Mouse (Mus musculus): ENCODE measurements at regions not wholly inside any gene's neighbourhood (a gene's known extent, or its start where the extent isn't known, plus 50 kb on each side); places are given as distances from the start of the nearest gene placed in this dataset.

DNA sequence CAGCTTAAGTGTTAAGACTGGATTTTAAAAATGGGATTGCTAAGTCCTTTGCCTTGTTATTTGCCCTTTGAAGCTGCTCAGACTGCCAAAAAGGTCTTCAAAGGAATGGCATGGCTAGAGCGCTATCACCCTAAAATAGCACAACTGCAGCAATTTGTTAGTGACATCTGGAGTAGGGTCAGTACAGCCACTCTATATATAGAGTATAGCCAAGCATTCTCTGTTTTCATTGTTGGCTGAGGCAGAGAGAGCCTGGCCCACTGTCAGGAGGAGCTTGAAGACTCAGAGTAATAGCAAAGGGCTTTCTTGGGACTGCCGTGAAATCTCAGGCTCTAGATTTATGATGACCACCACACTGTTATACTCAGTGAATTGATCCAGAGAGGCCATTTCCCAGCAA, 90.6 kb upstream of the Usp47 start:
- TF ChIP-seq POU5F1 (IDR thresholded peaks at IDR 0.05; ENCODE audit: borderline replicate concordance, low read length) = no peak
- no peak for TF ChIP-seq NANOG (IDR thresholded peaks at IDR 0.05; ENCODE audit: borderline replicate concordance, low read length)
- no peak for TF ChIP-seq CTCF (conservative IDR thresholded peaks at IDR 0.05; ENCODE audit: low read length)
- Histone ChIP-seq H3K27me3 (ENCODE audit: insufficient read depth, low read length) (no peaks in the 10 kb centered on the region), H3K9me3 (ENCODE audit: low read length) (no peaks in the 10 kb centered on the region), H3K4me1 (replicated peaks; ENCODE audit: low read depth, low read length) (no peaks in the 10 kb centered on the region), H3K4me3 (replicated peaks; ENCODE audit: low read length) (no peak overlapping the region), H3K36me3 (ENCODE audit: insufficient read depth, low read length) (no peaks in the 10 kb centered on the region)

- Histone ChIP-seq H3K4me1 (replicated peaks; ENCODE audit: low read depth, low read length) (no peaks in the 10 kb centered on the region), H3K4me3 (replicated peaks; ENCODE audit: low read length) (no peak overlapping the region), H3K36me3 (ENCODE audit: insufficient read depth, low read length) (no peaks in the 10 kb centered on the region), H3K27me3 (ENCODE audit: insufficient read depth, low read length) (no peaks in the 10 kb centered on the region; the same call in 1 of the 2 replicates), H3K9me3 (ENCODE audit: low read length) (no peaks in the 10 kb centered on the region)
- no peak for TF ChIP-seq NANOG (IDR thresholded peaks at IDR 0.05; ENCODE audit: borderline replicate concordance, low read length)
Measured at GRCm38 (mm10) chr7:111919961-111920360, 103.3 kb upstream of the Usp47 start.

- Histone ChIP-seq H3K9me3 (ENCODE audit: low read length) (0 out of 2 replicates have a peak, but pooled peaks cover 5% of the 10 kb centered on the region), H3K4me1 (replicated peaks; ENCODE audit: low read depth, low read length) (no peaks in the 10 kb centered on the region), H3K4me3 (replicated peaks; ENCODE audit: low read length) (no peak overlapping the region), H3K27me3 (ENCODE audit: insufficient read depth, low read length) (no peaks in the 10 kb centered on the region), H3K36me3 (ENCODE audit: insufficient read depth, low read length) (no peaks in the 10 kb centered on the region)
- TF ChIP-seq POU5F1 (IDR thresholded peaks at IDR 0.05; ENCODE audit: borderline replicate concordance, low read length) (no peak), CTCF (conservative IDR thresholded peaks at IDR 0.05; ENCODE audit: low read length) (no peak), NANOG (IDR thresholded peaks at IDR 0.05; ENCODE audit: borderline replicate concordance, low read length) (no peak)
Measured at GRCm38 (mm10) chr7:111903741-111904231, 119.5 kb upstream of the Usp47 start.

GRCm38 (mm10) chr7:111897016-111897415, 117.2 kb upstream of the Galnt18 start:
- TF ChIP-seq POU5F1 (IDR thresholded peaks at IDR 0.05; ENCODE audit: borderline replicate concordance, low read length) (no peak), NANOG (IDR thresholded peaks at IDR 0.05; ENCODE audit: borderline replicate concordance, low read length) (no peak), CTCF (conservative IDR thresholded peaks at IDR 0.05; ENCODE audit: low read length) (no peak)
- no peaks in the 10 kb centered on the region for H3K27me3 ChIP-seq (ENCODE audit: insufficient read depth, low read length)
- no peak overlapping the region for H3K4me3 ChIP-seq (replicated peaks; ENCODE audit: low read length)
- peaks cover 13% of the 10 kb centered on the region for H3K9me3 ChIP-seq (ENCODE audit: low read length)
- no peaks in the 10 kb centered on the region for H3K36me3 ChIP-seq (ENCODE audit: insufficient read depth, low read length)
- no peaks in the 10 kb centered on the region for H3K4me1 ChIP-seq (replicated peaks; ENCODE audit: low read depth, low read length)

GRCm38 (mm10) chr7:111896255-111896654, 116.5 kb upstream of the Galnt18 start:
- peaks cover 9% of the 10 kb centered on the region for H3K9me3 ChIP-seq (ENCODE audit: low read length)
- no peak overlapping the region for H3K4me3 ChIP-seq (replicated peaks; ENCODE audit: low read length)
- no peaks in the 10 kb centered on the region for H3K4me1 ChIP-seq (replicated peaks; ENCODE audit: low read depth, low read length)
- no peaks in the 10 kb centered on the region for H3K27me3 ChIP-seq (ENCODE audit: insufficient read depth, low read length)
- TF ChIP-seq NANOG (IDR thresholded peaks at IDR 0.05; ENCODE audit: borderline replicate concordance, low read length) (no peak), CTCF (conservative IDR thresholded peaks at IDR 0.05; ENCODE audit: low read length) (no peak), POU5F1 (IDR thresholded peaks at IDR 0.05; ENCODE audit: borderline replicate concordance, low read length) (no peak)
- no peaks in the 10 kb centered on the region for H3K36me3 ChIP-seq (ENCODE audit: insufficient read depth, low read length)

DNA sequence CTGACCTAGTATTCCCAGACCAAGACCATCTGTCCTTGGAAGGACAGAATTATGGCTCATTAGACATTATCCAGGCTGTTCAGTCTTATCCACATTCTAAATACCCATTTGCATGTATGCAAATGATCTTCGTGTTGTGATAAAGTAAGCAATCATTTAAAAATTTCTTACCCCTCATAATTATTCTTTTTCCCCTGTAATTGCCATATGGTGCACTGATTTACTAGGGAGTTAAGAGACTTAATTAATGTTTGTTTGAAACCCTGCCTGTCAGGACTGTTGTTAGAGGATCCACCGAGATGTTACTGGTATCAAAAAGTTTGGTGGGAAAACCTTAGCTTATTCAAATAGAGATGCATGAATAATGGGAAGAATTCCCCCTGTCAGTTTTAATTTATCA, 103.2 kb upstream of the Galnt18 start:
- TF ChIP-seq CTCF (conservative IDR thresholded peaks at IDR 0.05; ENCODE audit: low read length) = no peak
- no peak for TF ChIP-seq POU5F1 (IDR thresholded peaks at IDR 0.05; ENCODE audit: borderline replicate concordance, low read length)
- no peak for TF ChIP-seq NANOG (IDR thresholded peaks at IDR 0.05; ENCODE audit: borderline replicate concordance, low read length)
- H3K27me3 ChIP-seq (ENCODE audit: insufficient read depth, low read length) = no peaks in the 10 kb centered on the region
- no peaks in the 10 kb centered on the region for H3K36me3 ChIP-seq (ENCODE audit: insufficient read depth, low read length)
- H3K4me1 ChIP-seq (replicated peaks; ENCODE audit: low read depth, low read length) = no peaks in the 10 kb centered on the region
- no peaks in the 10 kb centered on the region for H3K9me3 ChIP-seq (ENCODE audit: low read length)
- no peak overlapping the region for H3K4me3 ChIP-seq (replicated peaks; ENCODE audit: low read length)

DNA sequence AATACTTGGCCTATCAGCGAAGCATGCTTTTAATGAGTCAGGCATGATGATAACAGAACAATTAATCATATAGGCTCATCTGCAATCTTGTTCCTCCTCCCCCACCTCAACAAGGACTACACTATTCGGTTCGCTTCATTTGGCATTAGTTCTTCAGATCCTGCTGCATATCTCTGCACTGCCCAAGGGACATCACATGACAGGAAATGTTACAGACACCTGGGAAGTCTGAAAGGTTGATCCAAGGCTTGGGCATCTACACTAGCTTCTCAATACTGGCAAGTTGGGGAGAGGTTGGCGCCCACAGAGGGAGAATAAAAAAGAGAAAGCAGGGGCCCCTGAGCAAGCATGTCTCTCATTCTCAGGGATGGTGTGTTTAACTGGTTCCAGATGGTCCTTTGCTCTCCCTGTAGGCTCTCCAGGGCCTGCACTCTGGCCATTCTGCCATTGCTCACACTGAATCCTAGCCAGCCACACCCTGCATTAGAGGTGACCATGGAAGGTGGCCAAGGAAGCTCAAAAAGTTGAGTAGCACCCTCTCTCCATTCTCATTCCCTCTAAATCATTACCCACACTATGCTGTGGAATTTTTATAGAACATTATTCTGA, 100.4 kb upstream of the Galnt18 start:
- Histone ChIP-seq H3K36me3 (ENCODE audit: insufficient read depth, low read length) (no peaks in the 10 kb centered on the region), H3K27me3 (ENCODE audit: insufficient read depth, low read length) (no peaks in the 10 kb centered on the region), H3K9me3 (ENCODE audit: low read length) (no peaks in the 10 kb centered on the region), H3K4me3 (replicated peaks; ENCODE audit: low read length) (no peak overlapping the region), H3K4me1 (replicated peaks; ENCODE audit: low read depth, low read length) (no peaks in the 10 kb centered on the region)
- TF ChIP-seq POU5F1 (IDR thresholded peaks at IDR 0.05; ENCODE audit: borderline replicate concordance, low read length) (no peak), NANOG (IDR thresholded peaks at IDR 0.05; ENCODE audit: borderline replicate concordance, low read length) (no peak), CTCF (conservative IDR thresholded peaks at IDR 0.05; ENCODE audit: low read length) (no peak)

DNA sequence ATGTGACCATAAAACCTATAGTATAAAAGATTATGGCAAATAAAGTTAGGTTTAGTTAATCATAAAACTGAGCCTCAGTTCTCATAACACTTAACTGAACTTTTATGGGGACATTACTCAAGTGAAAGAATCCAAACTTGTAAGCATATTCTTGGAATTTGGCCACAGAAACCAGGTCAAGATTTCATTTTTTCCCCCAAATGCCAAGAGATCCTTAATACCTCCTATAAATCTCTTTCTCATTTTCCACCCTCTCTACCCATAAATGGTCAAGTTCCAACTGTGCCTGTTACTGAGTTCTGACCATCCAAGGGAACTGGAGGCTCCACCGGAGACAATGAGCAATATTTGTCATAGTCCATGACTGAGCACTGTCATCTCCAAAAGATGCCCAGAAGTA, 97.8 kb upstream of the Galnt18 start:
- H3K27me3 ChIP-seq (ENCODE audit: insufficient read depth, low read length) = no peaks in the 10 kb centered on the region
- no peak overlapping the region for H3K4me3 ChIP-seq (replicated peaks; ENCODE audit: low read length)
- H3K36me3 ChIP-seq (ENCODE audit: insufficient read depth, low read length) = no peaks in the 10 kb centered on the region
- no peaks in the 10 kb centered on the region for H3K9me3 ChIP-seq (ENCODE audit: low read length)
- no peak for TF ChIP-seq NANOG (IDR thresholded peaks at IDR 0.05; ENCODE audit: borderline replicate concordance, low read length)
- TF ChIP-seq POU5F1 (IDR thresholded peaks at IDR 0.05; ENCODE audit: borderline replicate concordance, low read length) = no peak
- TF ChIP-seq CTCF (conservative IDR thresholded peaks at IDR 0.05; ENCODE audit: low read length) = no peak
- no peaks in the 10 kb centered on the region for H3K4me1 ChIP-seq (replicated peaks; ENCODE audit: low read depth, low read length)

DNA sequence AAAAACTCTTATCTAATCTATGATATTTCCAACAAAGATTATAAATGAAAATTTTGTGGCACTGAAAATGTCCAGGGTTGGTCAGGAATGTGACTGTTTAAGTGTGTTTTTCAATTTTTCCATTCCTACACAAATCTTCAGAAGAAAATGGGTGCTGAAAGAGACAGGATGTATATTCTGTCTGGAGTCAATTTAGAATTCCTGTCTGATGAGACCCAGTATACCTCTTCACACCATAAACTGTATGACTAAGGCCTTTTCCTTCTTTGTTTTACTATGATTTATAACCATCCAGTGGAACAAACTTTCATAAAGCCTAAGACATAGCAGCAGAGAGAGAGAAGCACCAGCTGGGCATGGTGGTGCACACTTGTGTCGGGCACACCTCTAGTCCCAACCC, 96.2 kb upstream of the Galnt18 start:
- Histone ChIP-seq H3K9me3 (ENCODE audit: low read length) (no peaks in the 10 kb centered on the region), H3K4me3 (replicated peaks; ENCODE audit: low read length) (no peak overlapping the region), H3K27me3 (ENCODE audit: insufficient read depth, low read length) (no peaks in the 10 kb centered on the region), H3K36me3 (ENCODE audit: insufficient read depth, low read length) (no peaks in the 10 kb centered on the region), H3K4me1 (replicated peaks; ENCODE audit: low read depth, low read length) (no peaks in the 10 kb centered on the region)
- TF ChIP-seq NANOG (IDR thresholded peaks at IDR 0.05; ENCODE audit: borderline replicate concordance, low read length) = no peak
- no peak for TF ChIP-seq POU5F1 (IDR thresholded peaks at IDR 0.05; ENCODE audit: borderline replicate concordance, low read length)
- TF ChIP-seq CTCF (conservative IDR thresholded peaks at IDR 0.05; ENCODE audit: low read length) = no peak

All from E14TG2a.4 (cell line).